Mouse (Mus musculus) olfactory bulb, adult 2 months (tissue): ENCODE data around the gene Fgfr2.

Experiments used
- CTCF ChIP-seq: fragments of 200-500 bp; IDR thresholded peaks from 2 replicates; pipeline ENCODE4 v1.5.1; 2012; ENCODE audit warnings: low read depth, mild to moderate bottlenecking, low read length, moderate library complexity; ENCODE audit not compliant: insufficient read depth
- POLR2A ChIP-seq: fragments of 200-500 bp; IDR thresholded peaks from 2 replicates; pipeline ENCODE4 v1.6.1; 2012; ENCODE audit warnings: mild to moderate bottlenecking, low read depth, low read length, moderate library complexity; ENCODE audit not compliant: insufficient read depth

DNA sequence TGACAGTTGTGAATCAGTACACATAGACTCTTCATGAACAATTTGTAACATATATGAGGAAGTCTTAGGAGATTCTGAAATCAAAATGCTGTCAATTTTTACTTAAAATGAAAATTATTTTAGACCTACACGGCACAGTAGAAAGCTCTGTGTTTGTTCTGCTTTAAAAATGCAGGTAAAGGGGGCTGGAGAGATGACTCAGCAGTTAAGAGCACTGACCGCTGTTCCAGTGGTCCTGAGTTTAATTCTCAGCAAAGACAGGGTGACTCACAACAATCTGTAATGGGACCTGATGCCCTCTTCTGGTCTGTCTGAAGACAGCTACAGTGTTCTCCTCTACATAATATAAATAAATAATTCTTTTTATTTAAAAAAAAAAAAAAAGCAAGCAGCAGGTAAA, 157.4 kb downstream of the Fgfr2 start:
- TF ChIP-seq POLR2A, result no peak
- TF ChIP-seq CTCF, result no peak
